Mouse (Mus musculus): ENCODE data around the gene Olfr574.

Olfr574 gene

GRCm38 (mm10) chr7:102948167-102948566, at the start of gene Olfr574:
Gene Olfr574 (plus strand): TSS chr7:102948467.
- no peak for DNase-seq (ENCODE audit: low read depth, low spot score)

GRCm38 (mm10) chr7:102915261-102915660, 33.0 kb upstream of the Olfr574 start:
- no peak for DNase-seq (ENCODE audit: low read depth, low spot score)

- no peak for DNase-seq (ENCODE audit: low read depth, low spot score)
Observed at GRCm38 (mm10) chr7:102916405-102916804, 31.9 kb upstream of the Olfr574 start.

GRCm38 (mm10) chr7:102917032-102917875, 31.0 kb upstream of the Olfr574 start, which contains the start of gene Olfr571:
Gene Olfr571 (minus strand): TSS chr7:102917536.
- no peak for DNase-seq (ENCODE audit: low read depth, low spot score)

- DNase-seq (ENCODE audit: low read depth, low spot score), result peak; percentile 21
Observed at GRCm38 (mm10) chr7:102919632-102920031, 28.6 kb upstream of the Olfr574 start.

GRCm38 (mm10) chr7:102924109-102924508, 24.2 kb upstream of the Olfr574 start, which contains the start of gene Olfr572:
Gene Olfr572 (plus strand): TSS chr7:102924409.
- no peak for DNase-seq (ENCODE audit: low read depth, low spot score)

- no peak for DNase-seq (ENCODE audit: low read depth, low spot score)
Observed at GRCm38 (mm10) chr7:102927105-102927504, 21.2 kb upstream of the Olfr574 start.

- DNase-seq (ENCODE audit: low read depth, low spot score), result no peak
Observed at GRCm38 (mm10) chr7:102942475-102942874, 5.8 kb upstream of the Olfr574 start, which contains the start of gene Olfr573-ps1. Gene Olfr573-ps1 (minus strand): TSS chr7:102942575.

GRCm38 (mm10) chr7:102943417-102943816, 4.8 kb upstream of the Olfr574 start:
- DNase-seq (ENCODE audit: low read depth, low spot score), result no peak

GRCm38 (mm10) chr7:102950732-102951131, 2.5 kb downstream of the Olfr574 start:
- DNase-seq (ENCODE audit: low read depth, low spot score), result no peak

GRCm38 (mm10) chr7:102958137-102958536, 9.9 kb downstream of the Olfr574 start:
- DNase-seq (ENCODE audit: low read depth, low spot score), result no peak

- DNase-seq (ENCODE audit: low read depth, low spot score), result peak; percentile 42
Observed at GRCm38 (mm10) chr7:102958593-102958992, 10.3 kb downstream of the Olfr574 start, which contains the start of gene Olfr575. Gene Olfr575 (minus strand): TSS chr7:102958775.

GRCm38 (mm10) chr7:102962360-102962759, 14.1 kb downstream of the Olfr574 start, which contains the start of gene Olfr576:
Gene Olfr576 (plus strand): TSS chr7:102962660.
- DNase-seq (ENCODE audit: low read depth, low spot score), result no peak

- DNase-seq (ENCODE audit: low read depth, low spot score), result no peak
Observed at GRCm38 (mm10) chr7:102974399-102974798, 26.1 kb downstream of the Olfr574 start.

- DNase-seq (ENCODE audit: low read depth, low spot score), result no peak
Observed at GRCm38 (mm10) chr7:102975843-102976242, 27.6 kb downstream of the Olfr574 start, which contains the start of gene Olfr577. Gene Olfr577 (minus strand): TSS chr7:102975943.

- DNase-seq (ENCODE audit: low read depth, low spot score), result no peak
Observed at GRCm38 (mm10) chr7:102989224-102989623, 41.0 kb downstream of the Olfr574 start, which contains the start of gene Olfr578. Gene Olfr578 (minus strand): TSS chr7:102989324.
